Mouse (Mus musculus): ENCODE results near the gene Capn13. TPM values are rescaled to one million over a fixed set of nuclear protein-coding genes. Genes with fewer than 3 reads are reported as not detected.

The Capn13 gene
- polyA plus RNA-seq, 1 experiment from 2014 or later = 1.4 TPM

- Histone ChIP-seq H3K4me1 (replicated peaks; ENCODE audit: control insufficient read depth, insufficient read depth, low read length) (no peaks in the 10 kb centered on the region), H3K27ac (ENCODE audit: low read depth) (no peak overlapping the region), H3K4me3 (ENCODE audit: low read depth, low read length) (no peak overlapping the region), H3K9ac (ENCODE audit: low read length) (no peak overlapping the region), H3K9me3 (ENCODE audit: control insufficient read depth, low read length) (no peaks in the 10 kb centered on the region), H3K36me3 (ENCODE audit: control insufficient read depth, insufficient read depth, low read length) (no peaks in the 10 kb centered on the region), H3K4me2 (ENCODE audit: low read length) (no peak overlapping the region), H3K27me3 (replicated peaks; ENCODE audit: control insufficient read depth, insufficient read depth, low read length) (no peaks in the 10 kb centered on the region)
- no peak for ATAC-seq (replicated peaks; ENCODE audit: low FRiP score, low TSS enrichment, low read depth)
- WGBS = 55% methylated on average over 2 of the region's 2 CpGs
- no peak for DNase-seq (ENCODE audit: low spot score)
These were observed 1.5 kb downstream of the Capn13 start for GRCm38 (mm10) chr17:73399136-73399535.

- WGBS = 79% methylated on average over 1 of the region's 1 CpGs
- Histone ChIP-seq H3K36me3 (ENCODE audit: control insufficient read depth, insufficient read depth, low read length) (no peaks in the 10 kb centered on the region), H3K4me3 (ENCODE audit: low read depth, low read length) (no peak overlapping the region), H3K4me1 (replicated peaks; ENCODE audit: control insufficient read depth, insufficient read depth, low read length) (no peaks in the 10 kb centered on the region), H3K9me3 (ENCODE audit: control insufficient read depth, low read length) (no peaks in the 10 kb centered on the region), H3K9ac (ENCODE audit: low read length) (no peak overlapping the region), H3K4me2 (ENCODE audit: low read length) (no peak overlapping the region), H3K27me3 (replicated peaks; ENCODE audit: control insufficient read depth, insufficient read depth, low read length) (no peaks in the 10 kb centered on the region), H3K27ac (ENCODE audit: low read depth) (no peak overlapping the region)
- ATAC-seq (replicated peaks; ENCODE audit: low FRiP score, low TSS enrichment, low read depth) (no peak), DNase-seq (ENCODE audit: low spot score) (no peak)
These were observed 7.3 kb downstream of the Capn13 start for GRCm38 (mm10) chr17:73393361-73393760.

- Histone ChIP-seq H3K27ac (ENCODE audit: low read depth) (no peak overlapping the region), H3K4me2 (ENCODE audit: low read length) (no peak overlapping the region), H3K9me3 (ENCODE audit: control insufficient read depth, low read length) (no peaks in the 10 kb centered on the region), H3K36me3 (ENCODE audit: control insufficient read depth, insufficient read depth, low read length) (no peaks in the 10 kb centered on the region), H3K4me3 (ENCODE audit: low read depth, low read length) (no peak overlapping the region), H3K27me3 (replicated peaks; ENCODE audit: control insufficient read depth, insufficient read depth, low read length) (no peaks in the 10 kb centered on the region), H3K9ac (ENCODE audit: low read length) (no peak overlapping the region), H3K4me1 (replicated peaks; ENCODE audit: control insufficient read depth, insufficient read depth, low read length) (no peaks in the 10 kb centered on the region)
- no peak for DNase-seq (ENCODE audit: low spot score)
- 77% methylated on average over 4 of the region's 4 CpGs for WGBS
- ATAC-seq (replicated peaks; ENCODE audit: low FRiP score, low TSS enrichment, low read depth) = no peak
These were observed 8.9 kb downstream of the Capn13 start for GRCm38 (mm10) chr17:73391771-73392170.

- DNase-seq (ENCODE audit: low spot score) = peak; percentile 16
These were observed 10.2 kb downstream of the Capn13 start for GRCm38 (mm10) chr17:73390191-73391089.

GRCm38 (mm10) chr17:73389336-73389735, 11.3 kb downstream of the Capn13 start:
- no peak for ATAC-seq (replicated peaks; ENCODE audit: low FRiP score, low TSS enrichment, low read depth)
- no peak overlapping the region for H3K27ac ChIP-seq (ENCODE audit: low read depth)
- no peak overlapping the region for H3K4me3 ChIP-seq (ENCODE audit: low read depth, low read length)
- WGBS = 74% methylated on average over 3 of the region's 3 CpGs
- no peak overlapping the region for H3K4me2 ChIP-seq (ENCODE audit: low read length)
- DNase-seq (ENCODE audit: low spot score) = no peak
- no peaks in the 10 kb centered on the region for H3K36me3 ChIP-seq (ENCODE audit: control insufficient read depth, insufficient read depth, low read length)
- no peak overlapping the region for H3K9ac ChIP-seq (ENCODE audit: low read length)
- no peaks in the 10 kb centered on the region for H3K4me1 ChIP-seq (replicated peaks; ENCODE audit: control insufficient read depth, insufficient read depth, low read length)
- H3K9me3 ChIP-seq (ENCODE audit: control insufficient read depth, low read length) = no peaks in the 10 kb centered on the region
- no peaks in the 10 kb centered on the region for H3K27me3 ChIP-seq (replicated peaks; ENCODE audit: control insufficient read depth, insufficient read depth, low read length)

More at GRCm38 (mm10) chr17:73390191-73391089, 10.2 kb downstream of the Capn13 start:
- Histone ChIP-seq H3K27ac (ENCODE audit: low read depth) (no peak overlapping the region), H3K4me1 (replicated peaks; ENCODE audit: control insufficient read depth, insufficient read depth, low read length) (no peaks in the 10 kb centered on the region), H3K9me3 (ENCODE audit: control insufficient read depth, low read length) (no peaks in the 10 kb centered on the region), H3K4me3 (ENCODE audit: low read depth, low read length) (no peak overlapping the region), H3K4me2 (ENCODE audit: low read length) (no peak overlapping the region), H3K9ac (ENCODE audit: low read length) (no peak overlapping the region), H3K36me3 (ENCODE audit: control insufficient read depth, insufficient read depth, low read length) (no peaks in the 10 kb centered on the region), H3K27me3 (replicated peaks; ENCODE audit: control insufficient read depth, insufficient read depth, low read length) (no peaks in the 10 kb centered on the region)
- 76% methylated on average over 7 of the region's 7 CpGs for WGBS
- ATAC-seq (replicated peaks; ENCODE audit: low FRiP score, low TSS enrichment, low read depth) = no peak

- Histone ChIP-seq H3K27ac (ENCODE audit: low read depth) (no peak overlapping the region), H3K36me3 (ENCODE audit: control insufficient read depth, insufficient read depth, low read length) (no peaks in the 10 kb centered on the region), H3K4me3 (ENCODE audit: low read depth, low read length) (no peak overlapping the region), H3K9me3 (ENCODE audit: control insufficient read depth, low read length) (no peaks in the 10 kb centered on the region), H3K27me3 (replicated peaks; ENCODE audit: control insufficient read depth, insufficient read depth, low read length) (no peaks in the 10 kb centered on the region), H3K9ac (ENCODE audit: low read length) (no peak overlapping the region), H3K4me1 (replicated peaks; ENCODE audit: control insufficient read depth, insufficient read depth, low read length) (no peaks in the 10 kb centered on the region), H3K4me2 (ENCODE audit: low read length) (no peak overlapping the region)
- ATAC-seq (replicated peaks; ENCODE audit: low FRiP score, low TSS enrichment, low read depth) (no peak), DNase-seq (ENCODE audit: low spot score) (no peak)
- 52% methylated on average over 2 of the region's 2 CpGs for WGBS
These were observed 14.1 kb downstream of the Capn13 start for GRCm38 (mm10) chr17:73386581-73386980.

- DNase-seq (ENCODE audit: low spot score) (no peak), ATAC-seq (replicated peaks; ENCODE audit: low FRiP score, low TSS enrichment, low read depth) (no peak)
- no peak overlapping the region for H3K4me2 ChIP-seq (ENCODE audit: low read length)
- H3K9ac ChIP-seq (ENCODE audit: low read length) = no peak overlapping the region
- no peaks in the 10 kb centered on the region for H3K36me3 ChIP-seq (ENCODE audit: control insufficient read depth, insufficient read depth, low read length)
- H3K27ac ChIP-seq (ENCODE audit: low read depth) = no peak overlapping the region
- no peaks in the 10 kb centered on the region for H3K27me3 ChIP-seq (replicated peaks; ENCODE audit: control insufficient read depth, insufficient read depth, low read length)
- no peaks in the 10 kb centered on the region for H3K4me1 ChIP-seq (replicated peaks; ENCODE audit: control insufficient read depth, insufficient read depth, low read length)
- no peaks in the 10 kb centered on the region for H3K9me3 ChIP-seq (ENCODE audit: control insufficient read depth, low read length)
- no peak overlapping the region for H3K4me3 ChIP-seq (ENCODE audit: low read depth, low read length)
- 65% methylated on average over 3 of the region's 3 CpGs for WGBS
These were observed 14.7 kb downstream of the Capn13 start for GRCm38 (mm10) chr17:73385940-73386339.

- H3K4me3 ChIP-seq (ENCODE audit: low read depth, low read length) = no peak overlapping the region
- 76% methylated on average over 9 of the region's 9 CpGs for WGBS
- ATAC-seq (replicated peaks; ENCODE audit: low FRiP score, low TSS enrichment, low read depth) (no peak), DNase-seq (ENCODE audit: low spot score) (no peak)
- H3K36me3 ChIP-seq (ENCODE audit: control insufficient read depth, insufficient read depth, low read length) = no peaks in the 10 kb centered on the region
- no peak overlapping the region for H3K27ac ChIP-seq (ENCODE audit: low read depth)
- no peak overlapping the region for H3K9ac ChIP-seq (ENCODE audit: low read length)
- no peaks in the 10 kb centered on the region for H3K27me3 ChIP-seq (replicated peaks; ENCODE audit: control insufficient read depth, insufficient read depth, low read length)
- H3K4me1 ChIP-seq (replicated peaks; ENCODE audit: control insufficient read depth, insufficient read depth, low read length) = no peaks in the 10 kb centered on the region
- H3K9me3 ChIP-seq (ENCODE audit: control insufficient read depth, low read length) = no peaks in the 10 kb centered on the region
- no peak overlapping the region for H3K4me2 ChIP-seq (ENCODE audit: low read length)
These were observed 18.2 kb downstream of the Capn13 start for GRCm38 (mm10) chr17:73382327-73383014.
